Mouse (Mus musculus) CD8-positive naive resting alpha-beta T cell, adult 2 months (primary cell): ENCODE data around the gene Tulp3.
"Not testable (repeated sequence)": the region's sequence is repeated elsewhere in the genome, so short reads cannot be mapped to it uniquely, and the experiment has no call there.

ENCODE experiments used
- DNase-seq, 2 experiments: peaks; one replicate each; pipeline ENCODE4 v3.0.0; 2022; ENCODE audit warnings: low read depth in 2 of 2, low spot score in 2 of 2

Gene Tulp3

DNA sequence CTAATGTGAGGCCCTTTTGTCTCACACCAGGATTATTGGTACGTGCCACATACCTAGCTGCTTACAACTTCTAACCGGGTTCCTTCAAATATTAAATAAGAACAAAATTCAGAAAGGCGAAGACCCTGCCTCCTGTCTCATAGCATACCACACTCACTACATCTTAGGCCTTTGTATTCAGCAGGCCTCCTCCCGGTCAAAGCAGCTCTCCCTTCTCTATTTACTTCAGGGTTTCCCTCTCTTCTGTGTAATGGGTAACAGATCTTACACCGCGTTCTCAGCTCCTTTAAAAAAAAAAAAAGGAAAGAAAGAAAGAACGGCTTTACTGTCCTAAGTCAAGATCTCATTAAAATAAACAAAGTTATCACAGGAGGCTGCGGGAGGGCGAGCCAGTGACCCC is 6.2 kb upstream of the Tulp3 start:
- no peak for DNase-seq

DNA sequence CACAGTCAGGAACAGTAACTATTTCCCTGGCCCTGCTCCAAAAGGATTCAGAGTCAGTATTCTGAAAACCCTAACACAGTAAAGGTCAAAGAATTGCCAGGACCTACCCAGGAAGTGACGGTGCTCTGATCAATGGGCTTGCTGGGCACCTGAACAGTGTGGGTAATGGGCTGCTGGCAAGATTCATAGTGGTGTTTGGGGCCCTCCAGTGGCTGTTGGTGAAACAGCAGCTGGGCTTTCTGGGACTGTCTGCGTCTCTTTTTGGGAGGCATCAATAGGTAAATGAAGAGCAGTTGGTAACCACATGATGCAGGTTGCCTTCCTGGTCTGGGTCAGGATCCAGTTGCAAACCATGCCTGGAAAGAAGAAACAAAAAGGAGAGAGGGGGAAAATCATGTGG is 3.3 kb upstream of the Tulp3 start:
- peak; percentile 57 to 74 for DNase-seq

DNA sequence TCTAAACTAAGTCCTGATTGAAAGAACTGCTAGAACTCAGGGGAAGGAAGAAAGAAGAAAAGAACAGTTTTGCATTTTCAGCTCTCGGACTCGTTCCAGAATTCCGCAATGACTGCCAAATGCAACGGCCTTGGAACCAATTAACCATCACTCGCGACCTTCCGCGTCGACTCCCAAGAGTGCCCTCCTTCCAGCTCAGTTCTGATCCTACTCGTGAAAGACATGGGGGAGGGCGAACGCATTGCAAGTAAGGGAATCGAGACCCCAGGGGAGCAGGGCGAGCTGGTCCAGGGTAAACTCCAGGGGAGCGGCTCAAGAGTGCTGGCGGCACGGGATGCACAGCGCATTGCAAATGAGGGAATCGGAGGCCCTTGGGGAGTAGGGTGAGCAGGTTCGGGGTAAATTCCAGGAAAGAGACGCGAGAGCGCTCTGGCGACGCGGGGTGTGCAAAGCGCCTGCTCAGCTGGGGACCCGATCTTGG is 410 bp downstream of the Tulp3 start:
- no peak for DNase-seq

DNA sequence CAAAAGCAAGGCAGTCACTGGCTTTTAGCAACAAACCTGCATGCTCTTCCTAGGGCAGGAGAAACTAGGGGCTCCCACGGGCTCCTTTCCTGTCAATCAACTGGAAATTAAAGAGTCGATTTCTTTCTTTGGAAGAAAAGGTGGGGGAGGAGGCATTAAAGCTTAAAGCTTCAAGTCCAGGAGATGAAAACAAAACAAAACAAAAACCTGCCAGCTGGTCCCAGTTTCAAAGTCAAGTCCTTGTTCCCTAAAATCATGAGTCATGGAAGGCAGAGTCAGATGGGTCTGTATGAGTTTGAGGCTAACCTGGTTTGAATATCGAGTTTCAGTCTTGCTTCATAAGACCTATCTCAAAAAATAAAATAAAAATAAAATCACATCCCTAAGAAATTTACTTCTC is 1.5 kb downstream of the Tulp3 start:
- no peak for DNase-seq

DNA sequence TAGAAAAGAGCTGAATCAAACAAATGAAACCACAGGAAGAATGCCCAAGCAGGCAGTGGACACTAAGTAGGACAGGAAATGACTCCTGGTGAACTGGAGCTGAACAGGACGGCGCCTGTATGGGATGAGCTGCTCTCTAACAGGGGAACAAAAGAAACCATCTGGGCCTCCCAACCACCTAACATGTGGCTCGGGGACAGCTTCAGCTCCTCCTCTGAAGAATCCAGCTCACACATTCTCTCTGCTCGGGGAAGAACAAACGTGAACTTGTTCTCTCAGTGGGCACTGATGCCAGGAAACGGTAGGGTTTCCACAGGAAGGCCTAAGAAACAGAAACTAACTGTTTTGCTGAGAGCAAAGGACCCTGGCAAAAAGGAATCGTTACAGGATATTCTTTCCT is 5.9 kb downstream of the Tulp3 start:
- DNase-seq = no peak

DNA sequence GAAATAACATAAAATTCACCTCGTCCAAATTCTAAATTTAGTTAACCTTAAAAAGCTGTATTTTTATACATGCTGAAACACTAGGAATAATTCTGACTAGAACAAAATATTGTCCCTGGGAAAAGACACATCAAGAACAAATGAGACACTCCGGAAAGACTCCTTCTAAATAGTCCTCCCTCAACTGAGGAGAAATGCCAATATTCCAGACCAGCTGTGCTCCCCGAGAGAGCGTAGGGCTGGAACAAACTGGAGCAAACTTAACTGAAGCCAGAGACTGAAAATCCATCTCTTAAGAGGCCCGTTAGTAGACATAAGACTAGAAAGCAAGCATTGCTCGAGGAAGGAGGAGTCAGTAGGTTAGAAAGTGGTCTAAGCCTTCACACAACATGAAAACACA is 8.9 kb downstream of the Tulp3 start:
- DNase-seq = no peak

DNA sequence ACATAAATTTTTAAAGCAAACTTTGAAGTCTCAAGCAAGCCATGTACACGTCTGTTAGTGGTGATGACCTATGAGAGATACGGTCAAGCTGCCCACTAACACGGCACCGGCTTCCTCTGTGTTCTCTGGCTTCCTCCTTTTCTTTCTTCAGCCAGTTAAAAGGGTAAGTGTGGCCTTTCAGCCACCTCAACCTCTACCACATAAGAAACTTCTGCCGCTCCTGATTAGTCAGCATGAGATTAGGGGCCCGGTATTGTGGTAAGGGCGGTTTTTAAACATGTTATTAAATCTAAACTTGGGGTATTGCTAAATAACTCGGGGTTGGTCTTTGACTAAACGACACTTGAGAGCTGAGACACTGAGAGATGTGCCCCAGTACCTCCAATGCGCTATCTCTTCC is 10.0 kb downstream of the Tulp3 start:
- no peak for DNase-seq

DNA sequence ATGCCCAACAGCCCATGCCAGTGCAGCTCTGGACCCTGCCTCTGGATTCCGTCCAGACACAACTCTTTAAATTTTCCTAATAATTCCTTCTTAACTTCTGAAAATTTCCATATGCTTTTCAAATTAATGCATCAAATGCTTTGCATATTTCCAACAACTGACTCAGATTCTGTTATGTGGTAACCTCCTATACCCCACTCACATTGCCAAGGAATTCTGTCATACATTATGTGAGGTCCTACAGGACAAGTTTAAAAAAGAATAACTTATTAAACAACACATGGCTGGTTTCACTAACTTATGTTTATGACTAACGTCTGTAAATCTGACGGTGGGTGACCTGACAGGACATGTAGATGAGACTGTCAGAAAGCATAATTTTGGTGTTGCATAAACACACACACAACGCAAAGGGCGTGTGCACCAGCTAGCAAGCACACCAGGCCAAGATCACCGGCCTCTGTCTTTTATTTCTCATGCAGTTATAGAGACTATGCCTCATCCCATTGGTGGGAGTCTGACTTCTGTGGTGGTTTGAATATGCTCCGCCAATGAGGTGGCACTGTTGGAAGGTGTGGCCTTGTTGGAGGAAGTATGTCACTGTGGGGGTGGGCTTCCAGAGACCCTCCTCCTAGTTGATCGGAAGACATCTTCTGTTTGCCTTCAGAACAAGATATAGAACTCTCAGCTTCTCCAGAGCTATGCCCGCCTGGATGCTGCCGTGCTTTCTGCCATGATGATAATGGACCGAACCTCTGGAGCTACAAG is 13.5 kb downstream of the Tulp3 start:
- no peak for DNase-seq

DNA sequence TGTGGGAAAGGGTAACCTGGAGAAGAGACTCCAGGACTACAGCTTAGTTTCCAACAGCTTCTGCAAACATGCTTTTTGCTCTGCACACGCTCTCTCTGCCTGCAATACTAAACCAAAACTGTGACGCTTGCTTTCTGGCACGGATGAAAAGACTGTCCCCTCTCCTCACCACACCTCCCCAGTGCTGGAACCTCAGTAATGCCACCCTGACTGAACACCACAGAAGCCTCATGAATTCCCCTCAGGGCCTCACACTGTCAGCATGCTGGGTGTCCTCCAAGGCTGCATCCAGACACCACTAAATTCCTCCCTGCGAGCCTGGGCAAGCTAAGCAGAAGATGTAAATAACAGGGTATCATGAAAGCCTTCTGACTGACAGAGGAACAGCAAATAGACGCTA is 16.8 kb downstream of the Tulp3 start:
- DNase-seq = no peak

DNA sequence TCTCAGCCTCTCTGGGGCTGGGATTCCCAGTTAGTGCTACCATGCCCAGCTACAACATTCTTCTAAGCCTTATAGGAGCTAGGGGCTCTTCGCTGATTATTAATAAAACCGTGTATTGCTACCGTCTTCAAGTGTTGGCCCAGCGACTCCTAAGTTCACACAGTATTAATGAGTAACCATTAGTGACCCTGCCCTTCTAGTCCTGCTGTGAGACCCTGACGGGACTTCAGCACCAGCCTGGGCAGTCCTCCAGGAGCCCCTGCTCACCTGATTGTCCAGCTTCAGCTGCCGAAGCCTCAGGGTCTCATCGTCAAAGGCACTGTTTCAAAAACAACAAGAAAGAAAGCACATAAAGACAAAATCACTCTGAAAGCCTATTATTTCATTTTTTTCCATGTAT is 18.2 kb downstream of the Tulp3 start:
- no peak for DNase-seq

DNA sequence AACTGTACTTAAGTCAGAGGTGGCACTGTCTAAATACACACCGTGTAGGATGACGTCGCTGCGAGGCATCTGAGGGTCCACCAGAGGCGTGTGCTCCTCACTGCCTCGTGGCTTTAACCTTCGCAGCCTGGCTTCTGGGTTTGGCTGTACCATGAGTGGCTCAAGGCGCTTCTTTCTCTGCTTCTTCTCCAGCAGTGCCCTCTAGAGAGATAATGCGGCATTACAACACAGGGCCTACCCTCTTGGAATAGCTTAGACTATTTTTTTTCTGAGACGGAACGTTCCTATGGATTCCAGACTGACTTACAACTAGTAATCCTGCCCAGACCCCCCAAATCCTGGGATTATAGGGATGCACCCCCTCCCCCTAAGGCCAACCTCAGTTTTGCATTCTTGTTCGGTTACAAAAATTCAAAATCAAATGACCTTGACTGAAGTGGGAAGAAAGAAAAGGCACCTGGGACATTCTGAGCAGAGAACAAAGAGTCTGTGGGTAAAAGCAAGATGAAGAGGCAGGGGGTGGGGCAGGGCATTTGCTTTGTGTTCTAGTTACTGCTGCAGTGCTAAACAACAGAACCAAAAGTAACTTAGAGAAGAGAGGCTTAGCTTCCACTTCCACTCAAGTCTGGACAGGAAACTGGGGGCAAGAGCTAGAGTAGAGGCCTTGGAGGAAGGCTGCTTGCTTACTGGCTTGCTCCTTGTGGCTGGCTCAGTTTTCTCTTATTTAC is 21.1 kb downstream of the Tulp3 start:
- DNase-seq = peak; percentile 40 to 68

DNA sequence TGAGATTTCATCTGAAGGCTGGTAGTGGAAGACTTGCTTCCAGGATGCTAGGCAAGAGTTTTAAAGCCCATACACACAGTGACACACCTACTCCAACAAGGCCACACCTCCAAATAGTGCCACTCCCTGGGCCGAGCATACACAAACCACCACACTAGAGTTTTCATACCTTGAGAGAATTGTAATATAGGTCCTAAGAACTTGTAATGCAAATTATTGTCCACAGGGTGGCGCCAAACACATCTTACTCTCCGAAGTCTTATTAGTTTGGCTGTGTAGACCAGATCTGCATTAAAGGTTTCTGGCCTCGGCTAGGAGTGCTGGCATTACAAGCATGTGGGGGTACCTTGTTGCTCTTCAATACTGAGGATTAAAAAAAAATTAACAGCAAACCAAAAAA is 37.3 kb downstream of the Tulp3 start:
- DNase-seq = peak; percentile 30 to 42

DNA sequence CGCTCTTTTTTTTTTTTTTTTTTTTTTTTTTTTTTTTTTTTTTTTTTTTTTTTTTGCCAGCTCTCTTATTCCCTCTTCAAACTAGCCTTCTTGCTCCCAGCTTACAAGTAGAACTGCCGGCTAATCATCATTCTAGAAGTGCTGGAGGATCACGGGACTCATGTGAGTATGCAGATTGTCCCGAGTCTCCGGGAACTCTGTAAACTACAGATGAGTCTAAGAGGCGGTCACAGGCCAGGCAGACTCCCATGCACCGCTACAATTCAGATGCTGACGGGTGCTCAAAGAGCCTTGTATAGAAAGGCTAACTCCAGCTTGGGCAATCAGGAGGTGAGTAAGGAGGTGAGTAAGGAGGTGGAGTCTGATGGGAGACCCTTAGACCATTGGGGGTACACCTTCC is 40.1 kb downstream of the Tulp3 start:
- no peak for DNase-seq

DNA sequence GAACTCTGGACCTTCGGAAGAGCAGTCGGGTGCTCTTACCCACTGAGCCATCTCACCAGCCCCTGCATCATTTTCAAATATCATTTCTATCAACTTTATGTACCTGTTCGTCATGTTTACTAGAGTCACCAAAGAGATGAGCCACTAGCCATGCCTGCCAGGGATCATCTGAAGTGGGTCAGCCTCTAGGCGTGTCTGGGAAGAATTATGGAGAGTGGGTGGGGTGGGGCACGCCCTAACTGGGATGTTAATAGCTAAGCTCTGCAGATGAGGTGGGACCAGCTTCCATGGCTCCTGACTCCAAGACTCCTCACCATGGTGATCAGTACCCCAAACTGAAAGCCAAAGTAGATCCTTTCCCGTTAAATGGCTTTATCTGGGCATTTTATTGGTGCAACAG is 40.9 kb downstream of the Tulp3 start:
- DNase-seq = no peak

DNA sequence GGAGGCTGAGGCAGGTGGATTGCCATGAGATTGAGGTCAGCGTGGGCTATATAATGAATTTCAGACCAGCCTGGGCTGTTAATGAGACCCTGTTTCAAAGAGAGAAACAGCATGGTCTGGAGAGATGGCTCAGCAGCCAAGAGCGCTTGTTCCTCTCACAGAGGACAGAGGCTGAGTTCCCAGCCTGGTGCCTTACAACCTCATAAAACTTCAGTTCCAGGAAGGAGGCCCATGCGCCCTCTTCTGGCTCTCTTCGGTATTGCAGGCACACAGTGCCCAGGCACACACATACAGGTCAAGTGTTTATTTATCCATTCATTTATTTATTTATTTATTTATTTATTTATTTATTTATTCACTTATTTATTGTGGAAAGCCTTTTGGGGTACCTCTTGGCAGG is 47.3 kb downstream of the Tulp3 start:
- peak; percentile 15 to 43 for DNase-seq

DNA sequence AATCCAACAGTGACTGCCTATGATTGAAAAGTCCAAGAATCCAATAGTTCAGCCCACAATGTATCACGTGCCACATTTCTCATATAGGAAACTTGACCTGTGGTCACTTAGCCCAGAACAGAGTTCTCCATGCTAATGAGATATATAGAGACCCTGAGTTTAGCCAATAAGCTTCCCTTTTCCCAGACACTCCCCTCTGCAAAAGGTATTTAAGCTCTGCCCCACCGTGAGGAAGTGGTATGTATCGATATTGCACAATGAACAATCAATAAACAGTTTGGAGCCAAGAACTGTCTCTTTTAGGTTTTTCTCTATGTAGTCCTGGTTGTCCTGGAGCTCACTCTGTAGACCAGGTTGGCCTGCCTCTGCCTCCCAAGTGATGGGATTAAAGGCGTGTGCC is 50.9 kb downstream of the Tulp3 start:
- no peak for DNase-seq

DNA sequence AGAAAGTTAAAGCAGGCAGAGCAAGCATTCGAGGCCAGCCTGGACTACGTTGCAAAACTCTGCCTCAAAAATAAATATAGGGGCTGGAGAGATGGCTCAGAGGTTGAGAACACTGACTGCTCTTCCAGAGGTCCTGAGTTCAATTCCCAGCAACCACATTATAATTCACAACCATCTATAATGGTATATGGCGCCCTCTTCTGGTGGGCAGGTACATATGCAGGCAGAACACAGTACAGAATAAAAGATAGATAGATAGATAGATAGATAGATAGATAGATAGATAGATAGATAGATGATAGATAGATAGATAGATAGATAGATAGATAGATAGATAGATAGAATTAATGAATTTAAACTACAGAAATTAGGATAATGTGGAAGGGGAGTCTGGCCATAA is 53.0 kb downstream of the Tulp3 start:
- DNase-seq = not testable (repeated sequence)

DNA sequence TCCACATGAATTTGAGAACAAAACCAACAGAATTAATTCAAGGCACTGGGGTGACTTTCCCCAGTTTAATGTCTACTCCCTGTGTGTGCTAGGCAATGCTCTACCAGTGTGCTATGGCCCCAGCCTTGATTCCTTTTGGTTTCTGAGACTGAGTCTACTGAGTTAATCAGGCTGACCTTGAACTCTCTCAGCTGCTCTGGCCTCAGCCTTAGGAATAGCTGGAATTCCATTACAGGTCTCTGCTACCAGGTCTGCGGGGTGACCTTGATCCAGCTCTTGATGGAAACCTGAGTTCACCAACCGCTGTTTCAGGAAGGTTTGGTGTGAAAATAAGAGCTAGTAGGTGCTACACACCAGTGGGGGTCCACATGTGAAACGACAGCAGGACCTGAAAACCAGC is 53.8 kb downstream of the Tulp3 start:
- no peak for DNase-seq

DNA sequence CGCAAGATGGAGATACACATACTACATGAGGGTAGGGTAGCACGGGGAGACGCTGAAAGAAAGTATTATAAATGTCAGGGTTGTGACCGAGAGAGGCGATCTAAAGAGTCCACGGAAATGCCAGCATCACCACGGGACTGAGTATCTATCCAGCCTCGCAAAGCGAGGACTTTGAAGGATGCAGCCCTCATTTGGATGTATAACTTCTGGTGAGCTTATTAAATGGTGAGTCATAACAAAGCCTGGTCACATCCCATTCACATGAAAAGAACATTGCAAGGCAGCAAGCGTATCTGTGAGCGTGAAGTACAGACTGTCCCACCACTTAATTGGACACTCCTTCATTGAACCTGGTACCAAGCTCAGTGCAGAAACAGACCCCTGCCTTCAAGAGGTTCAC is 54.2 kb downstream of the Tulp3 start:
- DNase-seq = no peak

DNA sequence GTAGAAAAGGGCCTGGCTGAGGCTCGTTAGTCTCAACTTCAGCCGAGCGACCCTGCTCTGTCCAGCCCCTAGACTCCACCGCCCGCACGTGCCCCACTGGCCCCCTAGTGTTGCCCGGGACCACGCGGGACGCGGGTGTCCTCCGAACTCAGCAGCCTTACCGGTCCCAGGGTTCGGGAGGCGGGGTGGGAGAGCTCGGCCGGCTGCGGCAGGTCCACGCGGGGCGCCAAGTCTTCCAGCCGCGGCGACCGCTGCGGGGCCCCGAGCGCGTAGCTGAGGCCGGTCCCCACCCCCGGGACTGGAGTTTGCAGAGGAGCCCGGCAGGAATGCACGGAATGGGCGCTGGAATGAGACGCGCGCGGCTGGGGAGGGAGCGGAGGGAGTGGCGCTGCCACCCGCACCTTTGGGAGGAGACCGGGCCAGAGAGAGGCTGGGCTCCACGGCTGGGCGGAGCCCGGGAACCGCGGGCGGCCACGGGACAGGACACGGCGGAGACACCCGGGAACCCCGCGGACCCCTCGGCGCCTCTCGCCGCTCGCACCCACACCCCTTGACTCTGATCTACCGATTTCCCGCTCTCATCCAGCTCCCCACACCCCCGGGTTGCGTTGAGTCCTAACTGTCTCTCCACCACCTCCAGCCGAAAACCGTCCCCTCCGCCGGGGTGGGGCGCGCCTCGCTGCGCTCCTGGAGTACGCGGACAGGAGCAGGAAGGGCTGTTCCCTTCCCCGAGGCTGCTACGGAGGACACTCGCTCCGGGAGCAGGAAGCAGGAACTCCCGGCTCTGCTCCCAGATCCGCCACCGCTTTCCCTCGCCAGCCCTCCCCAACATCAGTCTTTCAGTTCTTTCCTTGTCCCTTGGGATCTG is 55.3 kb downstream of the Tulp3 start, which contains the start of gene Tead4:
Tead4 (minus strand) TSS at position 690 of the 868 bp plus-strand sequence.
- no peak for DNase-seq

DNA sequence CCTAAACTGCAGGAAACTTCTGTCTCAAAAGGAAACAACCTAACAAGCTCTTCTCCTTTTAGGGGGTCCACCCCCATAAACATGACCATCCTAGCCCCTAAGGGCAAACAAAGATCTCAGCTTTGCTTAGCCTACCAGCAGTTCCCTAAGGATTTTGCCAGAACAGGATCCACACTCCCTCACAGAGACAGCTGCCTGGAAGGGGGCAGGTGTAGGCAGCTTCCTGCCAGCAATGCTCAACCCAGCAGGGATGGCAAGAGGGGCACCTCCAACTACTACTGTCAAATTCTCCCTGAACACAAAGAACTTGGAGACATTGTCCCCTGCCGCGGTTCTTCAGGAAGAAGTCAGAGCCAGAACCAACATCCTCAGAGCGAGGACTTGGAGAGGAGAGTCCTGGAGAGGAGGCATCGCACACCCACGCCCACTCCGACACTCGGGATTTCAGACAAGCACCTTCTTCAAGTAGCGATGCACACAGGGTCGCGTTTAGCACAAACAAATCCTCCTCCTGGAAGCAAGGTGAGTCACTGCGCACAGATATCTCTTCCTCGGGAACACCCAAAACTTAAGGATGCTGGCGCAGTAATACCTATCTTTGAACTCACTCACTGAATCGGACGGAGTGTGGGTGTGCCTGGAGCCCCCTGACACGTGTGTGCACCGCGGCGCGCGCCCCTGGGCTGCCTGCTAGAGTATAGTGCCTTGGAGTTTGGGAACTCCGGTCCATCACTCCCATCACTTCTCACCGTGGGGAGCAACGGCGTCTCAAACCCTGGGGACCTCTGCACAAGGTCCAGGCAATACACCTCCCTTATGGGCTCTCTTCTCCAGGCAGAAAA is 56.1 kb downstream of the Tulp3 start:
- DNase-seq = no peak
